Mouse (Mus musculus) C2C12 (cell line): Measurements from ENCODE around the gene Olfr283. TPM values are rescaled to one million over a fixed set of nuclear protein-coding genes. Genes with fewer than 3 reads are reported as not detected.

Source experiments
- H3K27me3 ChIP-seq: one replicate; pipeline ENCODE4 v1.6.1; 2011; ENCODE audit not compliant: control insufficient read depth, insufficient read depth, insufficient read length
- H3K36me3 ChIP-seq: one replicate; pipeline ENCODE4 v1.6.1; 2011; ENCODE audit not compliant: control insufficient read depth, insufficient read depth
- H3K4me3 ChIP-seq: one replicate; pipeline ENCODE4 v1.5.1; 2011; ENCODE audit warnings: mild to moderate bottlenecking, control low read depth; ENCODE audit not compliant: poor library complexity, insufficient read depth, severe bottlenecking
- H3K79me2 ChIP-seq: one replicate; pipeline ENCODE4 v1.6.1; 2011; ENCODE audit not compliant: control insufficient read depth, insufficient read depth
- H3K79me3 ChIP-seq: one replicate; pipeline ENCODE4 v1.6.1; 2011; ENCODE audit warnings: low read depth, control low read depth
- H3ac ChIP-seq: one replicate; pipeline ENCODE3; 2011; ENCODE audit warnings: low read depth; ENCODE audit not compliant: control insufficient read depth, insufficient read length
- CEBPB ChIP-seq: IDR thresholded peaks from one replicate; pipeline ENCODE4 v1.6.1; 2011; ENCODE audit warnings: low read depth, mild to moderate bottlenecking, control low read depth, moderate library complexity
- CTCF ChIP-seq: IDR thresholded peaks from one replicate; pipeline ENCODE4 v1.5.1; 2011; ENCODE audit not compliant: control insufficient read depth, insufficient read depth, insufficient read length
- FOSL1 ChIP-seq: IDR thresholded peaks from one replicate; pipeline ENCODE4 v1.8.0; 2011; ENCODE audit warnings: mild to moderate bottlenecking, low read length; ENCODE audit not compliant: poor library complexity, insufficient read depth, severe bottlenecking
- MAX ChIP-seq: IDR thresholded peaks from one replicate; pipeline ENCODE4 v1.6.1; 2011; ENCODE audit warnings: mild to moderate bottlenecking, control low read depth
- MYOD1 ChIP-seq: IDR thresholded peaks from one replicate; pipeline ENCODE4 v1.6.1; 2011; ENCODE audit warnings: low read depth; ENCODE audit not compliant: control insufficient read depth, insufficient read length
- MYOG ChIP-seq: IDR thresholded peaks from one replicate; pipeline ENCODE4 v1.6.1; 2011; ENCODE audit not compliant: control insufficient read depth, insufficient read length; ENCODE audit errors: extremely low read depth
- USF1 ChIP-seq: IDR thresholded peaks from one replicate; pipeline ENCODE4 v1.6.1; 2011; ENCODE audit warnings: low read depth, mild to moderate bottlenecking, control low read depth, moderate library complexity
- polyA plus RNA-seq: library from polyadenylated mRNA; unstranded; fragments of >200 nt; fragmentation: generic; extraction: Trizol; gene quantifications from one replicate; pipeline ENCODE4 v1.2.1, GENCODE M21; 2012; ENCODE audit warnings: missing spikeins

The Olfr283 gene
- polyA plus RNA-seq, 1 experiment = not detected

DNA sequence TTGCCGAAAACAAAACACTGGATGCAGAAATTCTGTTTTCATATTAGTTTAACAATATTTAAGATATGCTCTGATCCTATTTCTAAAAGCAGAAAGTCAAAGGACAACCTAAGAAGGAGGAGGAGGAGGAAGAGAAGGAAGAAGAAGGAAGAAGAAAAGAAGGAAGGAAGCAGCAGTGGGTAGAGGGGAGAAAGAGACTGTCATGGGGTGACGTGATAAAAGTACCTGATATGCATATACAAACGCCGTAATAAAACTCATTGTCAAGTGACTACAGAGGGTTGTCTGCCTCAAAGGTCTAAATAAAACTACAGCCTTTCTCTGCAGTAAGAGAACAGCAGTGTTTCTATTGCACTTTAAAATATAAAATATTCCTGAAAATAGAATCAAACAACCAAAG is 35.2 kb upstream of the Olfr283 start:
- H3K36me3 ChIP-seq = no peaks in the 10 kb centered on the region
- peaks cover 32% of the 10 kb centered on the region for H3K27me3 ChIP-seq
- no peak overlapping the region for H3K4me3 ChIP-seq
- H3K79me3 ChIP-seq = no peaks in the 10 kb centered on the region
- no peak for TF ChIP-seq MAX
- TF ChIP-seq CEBPB = no peak
- no peak for TF ChIP-seq MYOG
- no peak for TF ChIP-seq FOSL1
- TF ChIP-seq CTCF = no peak
- TF ChIP-seq USF1 = no peak
- no peak for TF ChIP-seq MYOD1
- H3K79me2 ChIP-seq = no peaks in the 10 kb centered on the region
- no peak overlapping the region for H3ac ChIP-seq

DNA sequence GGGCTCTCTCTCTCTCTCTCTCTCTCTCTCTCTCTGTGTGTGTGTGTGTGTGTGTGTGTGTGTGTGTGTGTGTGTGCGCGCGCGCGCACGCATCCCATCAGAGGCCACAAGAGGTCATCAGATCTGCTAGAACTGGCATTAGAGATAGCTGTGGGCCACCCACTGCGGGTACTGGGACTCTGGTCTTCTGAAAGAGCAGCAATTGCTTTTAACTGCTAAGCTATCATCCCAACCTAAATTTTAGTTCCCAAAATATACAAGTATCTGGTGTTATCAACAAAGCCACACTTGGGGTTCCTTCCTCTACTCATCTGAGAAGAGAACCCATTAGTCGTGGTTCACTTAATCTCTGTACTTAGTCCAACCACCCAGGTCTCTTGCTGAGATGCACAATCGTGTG is 29.5 kb upstream of the Olfr283 start:
- Histone ChIP-seq H3ac (no peak overlapping the region), H3K79me2 (no peaks in the 10 kb centered on the region), H3K27me3 (peaks cover 19% of the 10 kb centered on the region), H3K79me3 (no peaks in the 10 kb centered on the region), H3K36me3 (no peaks in the 10 kb centered on the region), H3K4me3 (no peak overlapping the region)
- no peak for TF ChIP-seq CTCF
- no peak for TF ChIP-seq MYOD1
- no peak for TF ChIP-seq MYOG
- no peak for TF ChIP-seq USF1
- no peak for TF ChIP-seq MAX
- no peak for TF ChIP-seq CEBPB
- no peak for TF ChIP-seq FOSL1

GRCm38 (mm10) chr15:98409635-98410034 is 28.9 kb upstream of the Olfr283 start:
- Histone ChIP-seq H3K79me2 (no peaks in the 10 kb centered on the region), H3ac (no peak overlapping the region), H3K27me3 (peaks cover 15% of the 10 kb centered on the region), H3K4me3 (no peak overlapping the region), H3K79me3 (no peaks in the 10 kb centered on the region), H3K36me3 (no peaks in the 10 kb centered on the region)
- TF ChIP-seq CTCF (no peak), MYOG (no peak), MYOD1 (no peak), CEBPB (no peak), FOSL1 (no peak), MAX (no peak), USF1 (no peak)

DNA sequence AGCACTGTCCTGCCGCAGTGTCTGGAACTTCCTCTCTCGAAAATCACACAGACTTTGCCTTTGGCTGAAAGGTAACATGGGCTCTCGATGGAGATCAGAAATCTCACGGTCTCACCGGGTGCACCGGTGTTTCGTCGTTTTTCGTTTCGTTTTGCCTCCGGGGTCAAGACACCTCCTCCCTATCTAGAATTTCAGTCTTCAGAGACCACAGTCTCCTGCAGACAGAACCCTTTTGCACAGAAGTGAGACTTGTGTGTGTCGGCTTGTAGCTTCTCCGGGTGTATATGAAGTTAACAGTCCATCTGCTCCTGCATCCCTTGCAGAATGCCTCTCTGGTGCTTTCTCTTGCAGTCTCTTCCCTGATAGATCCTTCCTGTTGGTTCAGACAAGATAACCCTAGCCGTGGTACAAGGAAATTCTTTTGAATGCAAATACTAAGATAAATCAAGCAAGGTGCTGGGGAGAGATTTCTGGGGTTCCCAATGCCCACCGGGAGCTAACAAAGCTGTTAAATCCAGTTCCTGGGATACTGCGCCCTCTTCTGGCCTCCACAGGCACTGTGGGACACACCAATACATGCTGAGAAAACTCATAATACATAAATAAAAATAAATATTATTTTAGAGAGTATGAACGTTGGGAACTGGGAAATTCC is 27.8 kb upstream of the Olfr283 start:
- peak overlapping the region; percentile 40 for H3ac ChIP-seq
- H3K79me2 ChIP-seq = no peaks in the 10 kb centered on the region
- no peaks in the 10 kb centered on the region for H3K36me3 ChIP-seq
- no peaks in the 10 kb centered on the region for H3K79me3 ChIP-seq
- peaks cover 7% of the 10 kb centered on the region for H3K27me3 ChIP-seq
- H3K4me3 ChIP-seq = no peak overlapping the region
- TF ChIP-seq FOSL1 = no peak
- TF ChIP-seq USF1 = no peak
- TF ChIP-seq CTCF = peak; percentile 3

- Histone ChIP-seq H3K36me3 (no peaks in the 10 kb centered on the region), H3ac (no peak overlapping the region), H3K79me3 (no peaks in the 10 kb centered on the region), H3K27me3 (peaks cover 25% of the 10 kb centered on the region), H3K4me3 (no peak overlapping the region), H3K79me2 (no peaks in the 10 kb centered on the region)
- TF ChIP-seq MAX = no peak
- no peak for TF ChIP-seq MYOG
- TF ChIP-seq FOSL1 = no peak
- TF ChIP-seq USF1 = no peak
- no peak for TF ChIP-seq CEBPB
- TF ChIP-seq CTCF = no peak
- no peak for TF ChIP-seq MYOD1
Measured at GRCm38 (mm10) chr15:98402356-98402755, 21.6 kb upstream of the Olfr283 start.

- Histone ChIP-seq H3K79me3 (no peaks in the 10 kb centered on the region), H3ac (no peak overlapping the region), H3K4me3 (no peak overlapping the region), H3K27me3 (peaks cover 20% of the 10 kb centered on the region), H3K36me3 (no peaks in the 10 kb centered on the region), H3K79me2 (no peaks in the 10 kb centered on the region)
- TF ChIP-seq MYOG = no peak
- no peak for TF ChIP-seq CEBPB
- TF ChIP-seq CTCF = no peak
- TF ChIP-seq FOSL1 = no peak
- TF ChIP-seq USF1 = no peak
- TF ChIP-seq MYOD1 = no peak
- TF ChIP-seq MAX = no peak
Measured at GRCm38 (mm10) chr15:98397136-98397535, 16.4 kb upstream of the Olfr283 start.
